Mouse (Mus musculus): ENCODE measurements around the gene Ifi206.

DNA sequence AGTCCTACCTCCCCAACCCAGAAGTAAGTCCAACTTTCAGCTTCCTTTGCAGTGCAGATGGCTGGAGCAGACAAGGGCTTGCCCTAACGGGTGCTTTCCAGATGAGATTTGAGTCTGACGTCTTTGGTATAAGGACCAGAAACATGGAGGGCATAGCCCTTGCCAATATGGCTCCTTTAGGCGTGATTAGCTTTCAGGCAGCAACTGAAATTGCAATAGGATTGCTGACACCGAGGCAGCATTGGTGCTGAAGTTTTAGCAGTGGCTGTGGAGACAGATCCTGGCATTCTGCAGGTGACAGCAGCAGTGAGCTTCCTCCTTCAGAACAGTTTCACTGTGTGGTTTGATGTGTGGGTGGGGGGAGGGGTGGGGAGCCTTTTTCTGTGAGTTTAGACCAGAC lies 49.6 kb downstream of the Ifi206 start:
- TF ChIP-seq CTCF (IDR thresholded peaks at IDR 0.05; ENCODE audit: borderline replicate concordance, control insufficient read depth, extremely low read depth, insufficient read depth, low read length, poor library complexity) (no peak), POLR2A (IDR thresholded peaks at IDR 0.05; ENCODE audit: control insufficient read depth, extremely low read depth, insufficient read depth, low read length, poor library complexity) (no peak)

Data from thymus, adult 2 months (tissue).